Mouse (Mus musculus) kidney, postnatal 10 days (tissue): ENCODE data around the gene Polr3b.

Experiments used
- DNase-seq: peaks from one replicate; pipeline ENCODE4 v3.0.0; 2021; ENCODE audit warnings: mixed read lengths

The Polr3b gene

GRCm38 (mm10) chr10:84772380-84773130, 150.5 kb downstream of the Polr3b start:
- DNase-seq, result no peak

DNA sequence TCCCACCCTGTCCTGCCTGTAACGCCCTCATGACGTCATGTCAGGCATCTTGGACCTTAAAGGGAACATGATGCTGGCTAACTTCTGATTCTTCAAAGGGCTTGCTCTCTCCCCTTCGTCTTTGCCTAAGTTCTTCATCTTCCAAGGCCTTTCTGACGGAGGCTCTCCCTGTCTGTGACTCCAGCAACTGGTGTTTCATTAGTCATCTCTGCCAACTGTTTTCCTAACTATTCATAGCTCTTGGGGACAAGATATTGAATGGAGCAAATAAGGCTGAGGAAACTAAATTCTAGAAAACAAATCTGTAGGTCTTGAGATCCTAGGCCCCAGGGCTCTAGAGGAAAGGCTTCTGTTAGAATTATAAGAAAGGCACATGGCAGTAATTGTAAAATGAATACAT, 151.8 kb downstream of the Polr3b start:
- no peak for DNase-seq

DNA sequence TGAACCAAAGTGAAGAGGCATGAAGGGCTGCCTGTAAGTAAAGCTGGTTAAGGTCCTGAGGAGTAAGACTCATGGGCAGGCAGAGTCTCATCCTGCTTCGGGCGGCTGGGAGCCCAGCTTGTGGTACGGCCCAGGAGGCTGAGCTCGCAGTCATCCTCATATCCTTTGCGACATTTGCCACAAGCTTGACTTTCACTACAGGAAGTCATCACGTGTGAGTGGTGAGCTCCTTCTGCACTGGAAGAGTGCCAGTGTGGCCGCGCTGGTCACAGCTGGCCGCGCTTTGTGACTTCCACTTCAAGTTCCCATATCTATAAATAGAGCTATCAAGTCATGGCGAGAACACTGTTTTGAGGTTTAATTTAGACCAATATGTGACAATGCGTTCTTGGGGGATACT, 152.5 kb downstream of the Polr3b start:
- DNase-seq, result peak; percentile 81
